Comparison of ENCODE assay signal across 11 mouse cellular contexts in the genomic region with DNA sequence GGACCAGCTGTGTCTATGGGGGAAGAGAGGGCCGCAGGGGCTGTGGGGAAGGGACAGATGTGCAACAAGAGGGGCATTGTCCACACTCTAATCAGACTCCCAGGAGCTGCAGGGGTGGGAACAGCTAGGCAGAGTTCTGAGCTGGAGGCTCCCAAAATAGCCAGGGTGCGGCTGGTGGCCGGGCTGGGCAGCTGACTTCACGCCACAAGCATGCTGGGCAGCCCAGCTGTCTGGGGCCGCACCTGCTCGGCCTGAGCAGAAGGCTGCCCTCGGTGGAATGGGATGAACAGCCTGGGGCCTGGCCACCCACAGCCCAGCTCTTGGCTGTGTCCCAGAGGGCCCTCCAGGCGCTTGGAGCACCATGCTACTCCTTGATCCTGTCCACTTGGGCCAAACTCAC. TPM values are rescaled to one million over a fixed set of nuclear protein-coding genes. Genes with fewer than 3 reads are reported as not detected.
DNase-seq lines count a peak whose midpoint lies in the region; ATAC-seq lines count a peak whose summit lies in the region.
"Had no signal": no experiment of that assay in that cellular context is flagged by ENCODE, and none has a peak within 500 bp of the region (broad histone marks: within the 10 kb centered on the region; RNA-seq: fewer than 3 reads in every experiment).

No protein-coding gene starts in this region.

- DNase-seq in neural tube, embryonic 10.5 days (ENCODE audit: extremely low spot score, low spot score): no peak
- DNase-seq in embryonic facial prominence, embryonic 14.5 days (ENCODE audit: low spot score): peak; percentile 85
- DNase-seq in layer of hippocampus, adult 8-10 months (ENCODE audit: low spot score in 2 of 2): no peak
- DNase-seq in spleen, adult 18-20 months: no peak
- DNase-seq in frontal cortex, postnatal 36 days (ENCODE audit: low spot score in 2 of 2): no peak
- DNase-seq: thymus, adult 18-20 months had no signal

- no peak overlapping the region for H3K4me2 ChIP-seq in neural tube, embryonic 14.5 days (ENCODE audit: low read depth, low read length)
- no peak overlapping the region for H3K4me2 ChIP-seq in embryonic facial prominence, embryonic 14.5 days (ENCODE audit: low read depth, low read length)
- no peak overlapping the region for H3K4me2 ChIP-seq in heart, embryonic 14.5 days (ENCODE audit: low read length)
- no peak overlapping the region for H3K4me2 ChIP-seq in stomach, embryonic 16.5 days (ENCODE audit: low read depth, low read length)
- H3K4me2 ChIP-seq: limb, embryonic 12.5 days; neural tube, embryonic 12.5 days had no signal

- no peaks in the 10 kb centered on the region for H3K36me3 ChIP-seq in neural tube, embryonic 14.5 days (ENCODE audit: control insufficient read depth, insufficient read depth, low read length)
- no peaks in the 10 kb centered on the region for H3K36me3 ChIP-seq in embryonic facial prominence, embryonic 14.5 days (ENCODE audit: control insufficient read depth, insufficient read depth, low read length)
- H3K36me3 ChIP-seq in heart, embryonic 14.5 days (ENCODE audit: control insufficient read depth, insufficient read depth, low read length): no peaks in the 10 kb centered on the region
- H3K36me3 ChIP-seq in stomach, embryonic 16.5 days (ENCODE audit: control insufficient read depth, insufficient read depth, low read length): no peaks in the 10 kb centered on the region
- H3K36me3 ChIP-seq: limb, embryonic 12.5 days; neural tube, embryonic 12.5 days had no signal

- no peaks in the 10 kb centered on the region for H3K9me3 ChIP-seq in neural tube, embryonic 14.5 days (ENCODE audit: control insufficient read depth, low read length)
- H3K9me3 ChIP-seq in embryonic facial prominence, embryonic 14.5 days (ENCODE audit: control insufficient read depth, low read length): no peaks in the 10 kb centered on the region
- no peaks in the 10 kb centered on the region for H3K9me3 ChIP-seq in heart, embryonic 14.5 days (ENCODE audit: control insufficient read depth, low read length)
- H3K9me3 ChIP-seq in stomach, embryonic 16.5 days (replicated peaks; ENCODE audit: control insufficient read depth, low read length): no peaks in the 10 kb centered on the region
- H3K9me3 ChIP-seq: limb, embryonic 12.5 days; neural tube, embryonic 12.5 days had no signal

- no peaks in the 10 kb centered on the region for H3K27me3 ChIP-seq in neural tube, embryonic 14.5 days (ENCODE audit: control insufficient read depth, insufficient read depth, low read length)
- no peaks in the 10 kb centered on the region for H3K27me3 ChIP-seq in embryonic facial prominence, embryonic 14.5 days (replicated peaks; ENCODE audit: control insufficient read depth, insufficient read depth, low read length)
- peaks cover 6% of the 10 kb centered on the region; the same call in 1 of the 2 replicates for H3K27me3 ChIP-seq in heart, embryonic 14.5 days (ENCODE audit: control insufficient read depth, insufficient read depth, low read length)
- H3K27me3 ChIP-seq in stomach, embryonic 16.5 days (ENCODE audit: control insufficient read depth, insufficient read depth, low read length): no peaks in the 10 kb centered on the region
- H3K27me3 ChIP-seq: limb, embryonic 12.5 days; neural tube, embryonic 12.5 days had no signal

- ATAC-seq in neural tube, embryonic 14.5 days (ENCODE audit: low read depth): peak; percentile 16; the same call in 1 of the 2 replicates
- ATAC-seq in embryonic facial prominence, embryonic 14.5 days (ENCODE audit: low read depth): peak; percentile 70; the same call in 1 of the 2 replicates
- peak; percentile 75 for ATAC-seq in heart, embryonic 14.5 days (ENCODE audit: insufficient number of reproducible peaks, insufficient read depth, low FRiP score, low read depth)
- ATAC-seq in stomach, embryonic 16.5 days (ENCODE audit: insufficient read depth, low FRiP score): peak; percentile 73

- no peak overlapping the region for H3K4me3 ChIP-seq in neural tube, embryonic 14.5 days (ENCODE audit: low read depth, low read length)
- H3K4me3 ChIP-seq in embryonic facial prominence, embryonic 14.5 days (ENCODE audit: low read depth, low read length): no peak overlapping the region
- H3K4me3 ChIP-seq in heart, embryonic 14.5 days (ENCODE audit: control insufficient read depth in 1 of 2, insufficient read depth in 1 of 2, low read depth in 1 of 2, low read length in 2 of 2): no peak overlapping the region
- H3K4me3 ChIP-seq in stomach, embryonic 16.5 days (replicated peaks; ENCODE audit: low read length): no peak overlapping the region
- H3K4me3 ChIP-seq: limb, embryonic 12.5 days; neural tube, embryonic 12.5 days had no signal

- no peak overlapping the region for H3K9ac ChIP-seq in neural tube, embryonic 14.5 days (replicated peaks; ENCODE audit: low read depth, low read length)
- no peak overlapping the region for H3K9ac ChIP-seq in embryonic facial prominence, embryonic 14.5 days (ENCODE audit: low read depth, low read length)
- 0 out of 2 replicates have a peak overlapping the region, but pooled peaks have one; percentile 1 for H3K9ac ChIP-seq in heart, embryonic 14.5 days (ENCODE audit: low read length)
- H3K9ac ChIP-seq in stomach, embryonic 16.5 days (ENCODE audit: low read length): no peak overlapping the region
- H3K9ac ChIP-seq: limb, embryonic 12.5 days; neural tube, embryonic 12.5 days had no signal

- H3K27ac ChIP-seq in neural tube, embryonic 14.5 days (ENCODE audit: low read depth, low read length): no peak overlapping the region
- H3K27ac ChIP-seq in embryonic facial prominence, embryonic 14.5 days (replicated peaks; ENCODE audit: low read depth, low read length): peak overlapping the region; percentile 44; the same call in 1 of the 2 replicates
- H3K27ac ChIP-seq in heart, embryonic 14.5 days (replicated peaks in 1 of 2; ENCODE audit: control insufficient read depth in 1 of 2, insufficient read depth in 1 of 2, low read depth in 2 of 2, low read length in 2 of 2): peak overlapping the region; percentile 84 to 85
- no peak overlapping the region for H3K27ac ChIP-seq in stomach, embryonic 16.5 days (ENCODE audit: low read length)
- H3K27ac ChIP-seq: limb, embryonic 12.5 days; neural tube, embryonic 12.5 days had no signal

- 51% methylated on average over 8 of the region's 8 CpGs for WGBS in neural tube, embryonic 14.5 days
- 35% methylated on average over 6 of the region's 8 CpGs for WGBS in embryonic facial prominence, embryonic 14.5 days
- WGBS in heart, embryonic 14.5 days: 14% methylated on average over 8 of the region's 8 CpGs
- WGBS in stomach, embryonic 16.5 days: 59% methylated on average over 8 of the region's 8 CpGs

- no peaks in the 10 kb centered on the region for H3K4me1 ChIP-seq in neural tube, embryonic 14.5 days (ENCODE audit: control insufficient read depth, insufficient read depth, low read length)
- H3K4me1 ChIP-seq in embryonic facial prominence, embryonic 14.5 days (ENCODE audit: control insufficient read depth, insufficient read depth, low read length): peaks cover 15% of the 10 kb centered on the region
- H3K4me1 ChIP-seq in heart, embryonic 14.5 days (ENCODE audit: control insufficient read depth in 2 of 2, insufficient read depth in 2 of 2, low read length in 2 of 2): peaks cover 29 to 36% of the 10 kb centered on the region in 2 experiments
- H3K4me1 ChIP-seq in stomach, embryonic 16.5 days (ENCODE audit: control insufficient read depth, insufficient read depth, low read length): peaks cover 12% of the 10 kb centered on the region

RNA-seq across cellular contexts. Expression of gene Gpc1, which starts 44.2 kb away (rescaled TPM):
- polyA plus RNA-seq in neural tube, embryonic 14.5 days (2014; fragmentation: Nextera tagmentation; extraction: Ambion mirVana): 58.5 and 65.7 TPM in 2 replicates
- 93.3 and 104 TPM in 2 replicates for polyA plus RNA-seq in embryonic facial prominence, embryonic 14.5 days (2014; fragmentation: Nextera tagmentation; extraction: Ambion mirVana)
- 55.3 and 59.7 TPM in 2 replicates for polyA plus RNA-seq in heart, embryonic 14.5 days (2014; fragmentation: Nextera tagmentation; extraction: Ambion mirVana)
- polyA plus RNA-seq in stomach, embryonic 16.5 days (2015; fragmentation: Nextera tagmentation; extraction: Ambion mirVana): 36.2 and 39.3 TPM in 2 replicates
- 100 to 1,000 TPM; 120 to 145 (median 132) TPM for total RNA-seq in layer of hippocampus, adult 8-10 months (2022)

Comparison
In these comparisons a context has a peak if more than half of its experiments do, and no peak if none do; other contexts are left out.
1. ATAC-seq: peak in every context shown above with its lines; median percentile 75 in heart, embryonic 14.5 days; 73 in stomach, embryonic 16.5 days; 70 in embryonic facial prominence, embryonic 14.5 days; 16 in neural tube, embryonic 14.5 days.
2. H3K27ac ChIP-seq: peak in embryonic facial prominence, embryonic 14.5 days (single experiment) and heart, embryonic 14.5 days (2 of 2); none in neural tube, embryonic 14.5 days (single experiment) and stomach, embryonic 16.5 days (single experiment).